Mouse (Mus musculus): ENCODE results near the gene Zfp821. TPM values are rescaled to one million over a fixed set of nuclear protein-coding genes. Genes with fewer than 3 reads are reported as not detected.
A peak's percentile ranks its signal among the peaks of the same experiment; 100 is the strongest.

Zfp821 gene
- total RNA-seq (2021), result 10.8 and 13.3 TPM in 2 replicates
- long read RNA-seq, transcript Zfp821-206 (8 exons, 2,033 nt), result major isoform, 5 of 16 reads
- long read RNA-seq, partial matches to known transcripts, result 3 of 16 reads
- long read RNA-seq, other reads (novel, unspliced or antisense), result 7 of 16 reads

- peak; percentile 96 for DNase-seq
Measured at GRCm38 (mm10) chr8:109705320-109706075, at the start of gene Zfp821. Gene Zfp821, plus strand, starts transcription at chr8:109705546.

DNA sequence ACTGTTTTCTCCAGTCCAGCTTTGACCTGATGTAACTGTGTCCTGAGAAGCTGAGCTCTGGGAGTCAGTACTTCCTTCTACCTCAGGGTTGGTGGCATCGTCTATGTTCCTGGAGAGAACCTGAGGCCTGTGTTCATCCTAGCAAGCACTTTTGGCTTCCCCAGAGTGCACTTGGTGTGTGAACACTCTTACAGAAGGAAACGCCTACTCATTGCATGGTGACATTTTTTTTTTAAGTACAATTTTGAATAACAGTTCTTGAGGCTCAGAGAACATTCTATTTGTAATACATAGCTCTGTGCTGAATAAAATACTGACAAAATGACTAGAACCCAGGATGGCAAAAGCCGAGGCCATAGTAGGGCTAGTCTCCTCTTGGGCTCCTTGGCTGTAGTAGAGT, 48.5 kb upstream of the Zfp821 start:
- DNase-seq, result no peak

GRCm38 (mm10) chr8:109662328-109662727, 43.0 kb upstream of the Zfp821 start:
- DNase-seq, result no peak

DNA sequence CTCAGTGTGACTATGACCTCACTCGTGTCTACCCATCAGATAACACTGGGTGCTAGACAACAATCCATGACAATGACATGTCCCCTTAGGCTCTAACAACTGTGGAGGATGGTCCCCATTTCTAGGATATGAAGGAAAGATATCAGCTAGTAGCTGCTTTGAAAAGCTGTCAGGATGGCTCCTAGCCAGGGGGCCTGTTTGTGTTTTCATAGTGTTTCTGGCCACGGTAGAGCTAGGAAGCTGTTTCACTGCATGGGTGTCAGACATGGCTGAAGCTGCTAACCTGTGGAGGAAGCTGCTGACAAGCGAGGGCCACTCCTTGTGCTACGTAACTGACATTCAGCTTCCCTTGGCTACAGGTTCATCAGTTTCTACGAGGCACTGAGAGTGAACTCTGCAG, 38.7 kb upstream of the Zfp821 start:
- DNase-seq, result no peak

DNA sequence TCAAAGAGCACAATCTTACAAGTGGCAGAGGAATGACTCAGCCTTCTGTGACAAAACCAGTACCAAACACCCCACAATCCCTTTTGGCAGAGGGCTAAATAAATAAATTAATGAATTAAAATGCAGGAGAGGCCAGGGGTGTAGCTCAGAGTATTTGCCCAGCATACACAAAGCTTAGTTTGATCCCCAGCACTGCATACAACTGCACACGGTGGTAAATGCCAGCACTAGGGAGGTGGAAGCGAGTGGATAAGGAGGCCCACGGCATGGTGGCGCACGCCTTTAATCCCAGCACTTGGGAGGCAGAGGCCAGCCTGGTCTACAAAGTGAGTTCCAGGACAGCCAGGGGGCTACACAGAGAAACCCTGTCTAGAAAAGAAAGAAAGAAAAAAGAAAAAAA, 32.7 kb upstream of the Zfp821 start:
- DNase-seq, result no peak

GRCm38 (mm10) chr8:109673596-109673995, 31.8 kb upstream of the Zfp821 start:
- no peak for DNase-seq

DNA sequence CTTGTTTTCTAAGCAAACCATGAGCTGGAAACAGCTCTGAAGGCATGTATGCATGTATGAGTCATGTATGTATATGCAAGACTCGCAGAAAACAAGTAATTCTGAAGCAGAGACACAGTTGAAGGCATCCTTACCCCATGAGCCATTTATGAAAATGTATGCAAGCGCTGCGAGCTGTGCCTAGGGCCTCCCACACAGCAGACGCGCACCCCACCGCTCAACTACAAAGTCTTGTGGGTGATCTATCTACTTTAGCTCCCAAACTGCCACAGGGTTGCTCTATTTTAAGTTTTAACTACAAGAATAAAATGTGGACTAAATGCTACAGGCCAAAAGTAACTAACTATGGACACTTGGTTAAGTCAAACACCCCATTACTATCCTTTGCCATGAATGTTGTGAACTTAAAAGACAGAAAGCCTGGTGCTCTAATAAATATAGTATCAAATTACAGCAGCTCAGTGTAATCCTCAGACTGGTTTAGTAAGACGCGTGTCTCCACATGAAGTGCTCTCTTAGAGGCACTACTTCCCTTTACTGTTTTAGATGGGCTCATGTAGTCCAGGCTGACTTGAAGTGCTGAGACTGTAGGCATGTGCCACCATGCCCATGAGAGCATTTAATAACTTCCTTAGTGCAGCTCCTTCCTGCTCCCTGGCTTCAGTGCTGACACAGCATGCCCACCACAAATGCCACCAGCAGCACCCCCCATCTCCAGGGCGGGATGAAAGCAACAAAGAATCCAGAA, 29.3 kb upstream of the Zfp821 start:
- DNase-seq, result no peak

- DNase-seq, result no peak
Measured at GRCm38 (mm10) chr8:109681535-109681934, 23.8 kb upstream of the Zfp821 start.

DNA sequence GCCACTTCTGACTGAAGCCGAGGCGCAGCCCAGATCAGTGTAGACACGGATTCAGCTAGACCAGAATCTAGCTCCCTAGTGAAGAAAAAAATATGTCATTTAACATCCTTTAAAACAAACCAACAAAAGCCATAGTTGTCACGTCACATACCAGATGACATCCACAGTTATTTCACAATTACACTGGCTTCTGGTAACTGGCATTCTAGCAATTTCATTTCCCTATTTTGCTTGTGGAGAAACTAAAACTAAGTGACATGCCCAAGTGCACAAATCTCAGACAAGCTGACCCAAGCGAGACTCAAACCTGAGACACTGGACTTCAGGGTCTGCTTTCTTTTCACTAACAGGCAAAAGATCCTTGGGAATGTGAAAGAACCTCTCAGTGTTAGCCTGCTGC, 23.2 kb upstream of the Zfp821 start:
- DNase-seq, result no peak

DNA sequence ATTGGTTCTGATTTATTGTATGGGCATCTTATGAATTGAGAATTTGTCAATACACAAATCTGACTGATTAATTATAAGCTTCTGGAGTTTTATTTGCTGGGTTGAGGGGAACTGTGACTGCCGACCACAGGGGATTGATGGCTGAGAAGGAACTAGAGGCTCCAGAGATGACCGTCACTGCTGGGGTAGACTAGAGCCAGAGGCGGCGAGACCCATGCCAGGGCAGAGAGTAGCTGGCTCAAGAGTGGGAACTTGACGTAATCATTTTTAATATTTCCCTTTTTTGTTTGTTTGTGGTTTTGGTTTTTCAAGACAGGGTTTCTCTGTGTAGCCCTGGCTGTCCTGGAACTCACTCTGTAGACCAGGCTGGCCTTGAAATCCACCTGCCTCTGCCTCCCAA, 18.1 kb upstream of the Zfp821 start:
- no peak for DNase-seq

- DNase-seq, result no peak
Measured at GRCm38 (mm10) chr8:109691769-109692168, 13.6 kb upstream of the Zfp821 start.

- peak; percentile 62 for DNase-seq
Measured at GRCm38 (mm10) chr8:109692443-109693145, 12.8 kb upstream of the Zfp821 start.

DNA sequence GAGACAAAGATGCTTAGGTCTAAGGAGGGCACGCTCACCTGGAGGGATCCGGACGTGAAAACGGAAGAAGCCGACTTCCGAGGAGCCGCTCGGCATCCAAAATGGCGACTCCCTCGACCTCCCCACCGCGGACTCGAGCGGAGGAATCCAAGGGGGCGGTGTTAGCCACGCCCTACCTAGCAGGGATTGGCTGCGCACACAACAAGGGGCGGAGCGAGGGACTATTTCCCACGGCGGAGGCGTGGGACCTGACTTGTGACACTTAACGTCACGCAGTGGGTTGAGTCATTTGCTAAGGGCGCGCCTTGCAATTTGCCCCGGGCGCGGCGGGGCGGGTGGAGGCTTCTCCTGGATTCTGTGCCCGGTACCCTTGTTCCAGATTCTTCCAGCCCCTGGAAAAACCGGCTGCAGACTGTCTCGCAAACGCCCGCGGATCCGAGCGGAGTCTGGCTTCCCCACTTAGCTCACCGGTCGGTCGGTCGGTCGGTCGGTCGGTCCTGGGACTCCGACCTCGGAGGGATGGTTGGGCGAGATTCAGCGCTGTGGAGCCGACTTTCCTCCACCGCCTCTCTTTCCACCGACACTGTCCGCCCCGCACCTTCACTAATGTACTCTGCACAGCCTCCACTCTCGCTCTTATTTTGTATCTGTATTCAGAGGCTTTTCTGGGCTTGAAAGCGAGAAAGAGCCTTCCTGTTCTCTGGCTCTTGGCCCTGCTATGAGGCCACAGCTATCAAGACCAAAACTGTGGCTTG, 12.0 kb upstream of the Zfp821 start, which contains the start of gene Ist1:
Gene Ist1, minus strand, starts transcription at position 115 of the 755 bp plus-strand sequence.
- DNase-seq, result peak; percentile 97

GRCm38 (mm10) chr8:109694154-109694553, 11.2 kb upstream of the Zfp821 start:
- DNase-seq, result no peak

- no peak for DNase-seq
Measured at GRCm38 (mm10) chr8:109697754-109698153, 7.6 kb upstream of the Zfp821 start.

GRCm38 (mm10) chr8:109698477-109698876, 6.9 kb upstream of the Zfp821 start:
- no peak for DNase-seq

DNA sequence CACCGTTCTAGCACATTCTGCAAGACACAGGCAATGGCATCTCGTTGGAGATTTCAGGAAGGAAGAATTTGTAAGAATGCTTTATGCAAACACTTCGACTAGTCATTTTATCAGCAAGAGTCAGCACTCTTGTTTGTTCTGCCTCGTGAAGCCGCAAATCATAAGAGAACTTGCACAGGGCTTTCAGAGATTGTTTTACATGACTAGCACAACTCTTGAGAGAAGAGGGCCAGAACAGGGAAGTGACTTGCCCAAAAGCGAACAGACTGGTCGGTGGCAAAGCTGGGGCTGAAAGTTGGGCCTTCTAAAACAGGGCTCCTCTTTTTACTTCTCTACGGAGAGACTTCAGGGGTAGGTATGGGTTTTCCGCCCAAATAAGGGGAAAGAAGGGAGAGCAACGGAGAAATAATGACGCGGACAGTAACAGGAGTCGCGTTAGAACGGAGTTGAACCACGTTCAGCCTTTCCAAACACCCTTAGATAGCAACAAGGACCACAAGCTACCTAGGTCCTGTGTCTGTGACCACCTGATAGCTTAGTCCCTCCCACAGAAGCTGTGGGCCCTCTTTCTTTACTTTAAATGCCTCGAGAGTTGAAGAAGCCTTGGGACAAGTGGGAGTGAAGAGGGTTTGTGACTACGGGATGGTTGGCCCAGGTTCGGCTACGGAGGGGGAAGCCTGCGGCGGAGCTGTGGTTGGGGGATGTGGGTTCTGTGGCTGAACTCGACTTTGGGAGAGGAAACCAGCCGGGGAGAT, 604 bp upstream of the Zfp821 start:
- no peak for DNase-seq

DNA sequence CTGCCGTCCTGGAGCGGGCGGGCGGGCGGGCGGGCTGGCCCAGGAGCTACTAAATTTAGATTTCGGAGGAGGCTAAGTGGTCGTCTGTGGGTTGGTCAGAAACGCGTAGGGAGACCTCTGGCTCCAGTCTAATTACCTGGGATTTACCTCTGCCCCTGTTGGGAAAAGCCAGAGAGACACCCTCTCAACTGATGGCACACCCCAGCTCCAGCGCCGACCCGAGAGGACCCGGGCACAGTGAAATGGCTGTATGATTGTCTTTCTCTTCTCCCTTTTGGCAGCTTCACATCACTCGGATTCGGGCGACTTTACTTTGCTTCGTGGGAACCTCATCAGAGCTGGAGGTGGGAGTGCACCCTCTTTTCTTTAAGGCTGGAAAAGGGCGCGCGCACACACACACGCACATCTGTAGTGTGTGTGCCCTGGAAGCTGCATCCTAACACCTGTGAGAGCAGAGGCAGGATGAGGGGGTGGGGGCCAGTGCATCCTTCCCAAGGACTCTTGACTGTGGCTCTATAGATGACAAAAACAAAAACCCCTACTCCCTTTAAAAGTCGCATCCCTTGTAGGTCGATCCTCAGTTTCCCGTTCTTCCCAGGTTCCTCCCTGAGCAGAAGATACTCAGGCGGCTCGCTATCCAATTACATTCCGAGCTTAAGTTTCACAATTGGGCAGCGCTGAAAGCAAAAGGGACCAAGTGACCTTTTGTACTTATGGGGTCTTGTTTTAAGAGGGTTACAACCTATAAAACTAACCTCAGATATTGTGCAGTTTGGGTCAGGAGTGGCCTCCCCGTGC, 929 bp downstream of the Zfp821 start:
- DNase-seq, result no peak

- peak; percentile 78 for DNase-seq
Measured at GRCm38 (mm10) chr8:109706874-109707237, 1.5 kb downstream of the Zfp821 start.

GRCm38 (mm10) chr8:109707921-109708320, 2.6 kb downstream of the Zfp821 start:
- no peak for DNase-seq
